Mouse (Mus musculus) neural tube, embryonic 15.5 days (tissue): ENCODE results near the gene Eif2ak1. TPM values are rescaled to one million over a fixed set of nuclear protein-coding genes. Genes with fewer than 3 reads are reported as not detected.
A peak's percentile ranks its signal among the peaks of the same experiment; 100 is the strongest.

Experiments used
- ATAC-seq: fragments of 200-750 bp; cut with Nextera tagmentation; 2 replicates; pipeline ENCODE4 v1.8.0; 2017; ENCODE audit warnings: mild to moderate bottlenecking, moderate TSS enrichment, moderate library complexity; ENCODE audit not compliant: low FRiP score
- H3K27ac ChIP-seq: fragments of 300-500 bp; sonication (generic); replicated peaks from 2 replicates; pipeline ENCODE4 v1.5.1; 2015; ENCODE audit warnings: mild to moderate bottlenecking, inconsistent platforms
- H3K27me3 ChIP-seq: fragments of 300-500 bp; sonication (generic); replicated peaks from 2 replicates; pipeline ENCODE4 v1.6.1; 2015; ENCODE audit warnings: inconsistent platforms
- H3K36me3 ChIP-seq: fragments of 300-500 bp; sonication (generic); 2 replicates; pipeline ENCODE4 v1.6.1; 2015; ENCODE audit warnings: inconsistent platforms
- H3K4me1 ChIP-seq: fragments of 300-500 bp; sonication (generic); 2 replicates; pipeline ENCODE4 v1.6.1; 2015; ENCODE audit warnings: inconsistent platforms
- H3K4me2 ChIP-seq: fragments of 300-500 bp; sonication (generic); 2 replicates; pipeline ENCODE4 v1.6.1; 2015; ENCODE audit warnings: inconsistent platforms, mild to moderate bottlenecking, moderate library complexity
- H3K4me3 ChIP-seq: fragments of 300-500 bp; sonication (generic); replicated peaks from 2 replicates; pipeline ENCODE4 v1.5.1; 2015; ENCODE audit warnings: mild to moderate bottlenecking, inconsistent platforms
- H3K9ac ChIP-seq: fragments of 300-500 bp; sonication (generic); replicated peaks from 2 replicates; pipeline ENCODE4 v1.6.1; 2015; ENCODE audit warnings: mild to moderate bottlenecking, inconsistent platforms
- H3K9me3 ChIP-seq: fragments of 300-500 bp; sonication (generic); replicated peaks from 2 replicates; pipeline ENCODE4 v1.6.1; 2016; ENCODE audit warnings: inconsistent platforms
- WGBS: fragments of 180-500 bp; shearing (Covaris S2); methylation state at CpG from one replicate; pipeline ENCODE4 v1.1.7; 2015; ENCODE audit warnings: mixed read lengths; 5-methylcytosine and 5-hydroxymethylcytosine counted together
- polyA plus RNA-seq: library from polyadenylated mRNA; unstranded; fragments of >200 nt; fragmentation: Nextera tagmentation; extraction: Ambion mirVana; gene quantifications from 2 replicates; pipeline ENCODE4 v1.2.1, GENCODE M21; 2015

Gene Eif2ak1
- polyA plus RNA-seq, 1 experiment from 2014 or later = 50.7 TPM

GRCm38 (mm10) chr5:143818949-143819348, 1.4 kb downstream of the Eif2ak1 start:
- Histone ChIP-seq H3K4me2 (peak overlapping the region; percentile 90), H3K27me3 (no peaks in the 10 kb centered on the region), H3K9me3 (no peaks in the 10 kb centered on the region), H3K27ac (no peak overlapping the region), H3K4me1 (peaks cover 22% of the 10 kb centered on the region), H3K9ac (peak overlapping the region; percentile 83; the same call in 1 of the 2 replicates), H3K4me3 (no peak overlapping the region), H3K36me3 (no peaks in the 10 kb centered on the region)
- no peak for ATAC-seq
- 85% methylated on average over 13 of the region's 13 CpGs for WGBS

DNA sequence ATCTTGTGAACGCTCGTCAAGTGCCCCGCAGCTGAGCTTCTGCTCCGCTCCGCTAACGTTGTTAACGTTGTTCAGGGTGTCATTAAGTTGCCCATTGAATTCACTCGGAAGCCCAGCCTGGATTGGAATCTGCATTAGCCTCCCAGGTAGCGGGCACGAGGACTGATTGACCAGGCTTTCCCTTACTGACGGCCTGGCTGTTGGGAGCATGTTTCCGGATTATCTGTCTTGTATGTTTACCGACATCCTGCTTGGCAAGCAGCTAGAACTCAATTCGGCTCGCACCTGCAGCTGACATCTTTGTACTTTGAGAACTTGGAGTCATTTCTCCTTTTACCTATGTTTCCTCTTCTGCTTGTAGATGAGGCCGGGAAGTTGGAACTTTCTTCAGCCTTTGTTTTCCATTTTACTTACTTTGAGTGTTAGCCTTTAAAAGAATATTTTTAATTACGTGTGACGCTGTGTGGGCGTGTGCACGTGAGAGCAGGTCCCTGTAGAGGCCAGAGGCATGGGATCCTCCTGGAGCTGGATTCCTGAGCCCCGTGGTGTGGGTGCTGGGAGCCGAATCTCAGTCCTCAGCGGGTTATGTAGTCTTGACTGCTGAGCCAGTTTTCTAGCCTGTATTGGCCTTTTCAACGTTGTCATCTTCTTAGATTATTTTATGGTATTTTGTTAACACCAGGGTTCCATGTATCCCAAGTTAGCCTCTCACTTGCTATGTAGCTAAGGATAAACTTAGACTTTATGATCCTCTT, 2.5 kb downstream of the Eif2ak1 start:
- Histone ChIP-seq H3K36me3 (no peaks in the 10 kb centered on the region), H3K4me3 (no peak overlapping the region), H3K27ac (no peak overlapping the region), H3K4me1 (peaks cover 22% of the 10 kb centered on the region), H3K9ac (no peak overlapping the region), H3K4me2 (no peak overlapping the region), H3K27me3 (no peaks in the 10 kb centered on the region), H3K9me3 (no peaks in the 10 kb centered on the region)
- no peak for ATAC-seq
- WGBS = 83% methylated on average over 24 of the region's 24 CpGs

DNA sequence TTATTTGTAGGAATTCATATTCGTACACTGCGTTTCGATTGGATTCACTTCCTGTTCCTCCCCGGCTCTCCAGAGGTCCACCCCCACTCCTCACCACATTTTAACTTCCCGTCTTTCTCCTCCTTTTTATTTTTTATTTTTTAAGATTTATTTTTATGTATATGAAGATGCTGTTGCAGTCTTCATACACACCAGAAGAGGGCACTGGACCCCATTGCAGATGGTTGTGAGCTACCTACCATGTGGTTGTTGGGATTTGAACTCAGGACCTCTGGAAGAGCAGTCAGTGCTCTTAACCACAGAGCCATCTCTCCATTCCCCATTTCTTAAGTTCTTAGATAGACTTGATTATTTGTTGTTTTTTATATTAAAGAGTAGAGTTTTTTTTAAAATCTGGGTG, 3.2 kb downstream of the Eif2ak1 start:
- no peak for ATAC-seq
- H3K27ac ChIP-seq = no peak overlapping the region
- H3K4me1 ChIP-seq = peaks cover 22% of the 10 kb centered on the region
- no peak overlapping the region for H3K4me3 ChIP-seq
- no peak overlapping the region for H3K9ac ChIP-seq
- H3K27me3 ChIP-seq = no peaks in the 10 kb centered on the region
- no peak overlapping the region for H3K4me2 ChIP-seq
- H3K9me3 ChIP-seq = no peaks in the 10 kb centered on the region
- 98% methylated on average over 5 of the region's 5 CpGs for WGBS
- H3K36me3 ChIP-seq = no peaks in the 10 kb centered on the region

- no peak overlapping the region for H3K27ac ChIP-seq
- no peaks in the 10 kb centered on the region for H3K4me1 ChIP-seq
- ATAC-seq = no peak
- H3K9ac ChIP-seq = no peak overlapping the region
- H3K9me3 ChIP-seq = no peaks in the 10 kb centered on the region
- no peak overlapping the region for H3K4me2 ChIP-seq
- no peaks in the 10 kb centered on the region for H3K27me3 ChIP-seq
- H3K36me3 ChIP-seq = peaks cover 43% of the 10 kb centered on the region
- H3K4me3 ChIP-seq = no peak overlapping the region
- WGBS = 89% methylated on average over 11 of the region's 11 CpGs
Measured at GRCm38 (mm10) chr5:143871547-143872169, 54.1 kb downstream of the Eif2ak1 start.

DNA sequence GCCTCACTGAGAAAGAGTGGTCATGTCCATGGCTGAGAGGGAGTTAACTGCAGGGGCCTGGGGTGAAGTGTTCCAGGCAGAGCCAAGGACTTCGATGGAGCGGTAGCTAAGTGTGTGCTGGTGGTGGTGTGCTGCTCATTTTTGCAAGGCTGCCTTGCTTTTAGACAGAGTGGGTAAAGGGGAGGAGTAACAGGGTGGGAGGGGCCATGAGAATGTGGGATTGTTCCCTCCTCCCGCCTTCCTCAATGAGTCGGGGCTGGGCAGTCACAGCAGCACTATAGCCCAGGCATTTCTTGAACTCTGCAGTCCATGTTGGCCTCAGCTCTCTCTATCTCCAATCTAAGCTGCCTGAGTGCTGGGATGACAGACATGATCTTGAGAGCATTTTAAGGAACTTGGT, 57.0 kb downstream of the Eif2ak1 start:
- ATAC-seq = no peak

DNA sequence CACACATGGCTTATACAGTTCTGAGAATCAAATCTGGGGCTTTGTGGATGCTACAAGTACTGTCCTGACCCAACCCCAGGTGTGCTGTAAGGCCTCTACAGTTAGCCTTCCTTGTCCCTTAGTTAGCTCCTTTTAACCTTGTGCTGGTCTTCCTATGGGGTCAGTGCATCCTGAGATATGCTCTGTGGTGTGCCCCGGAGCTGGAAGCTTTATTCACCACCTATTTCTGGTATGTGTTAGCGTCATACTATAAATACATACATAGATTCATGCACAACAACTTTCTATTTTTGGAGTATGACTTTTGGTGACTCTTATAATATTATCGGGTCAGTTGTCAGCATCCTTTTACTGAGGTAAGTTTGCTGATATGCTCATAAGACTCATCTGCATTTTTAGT, 67.7 kb downstream of the Eif2ak1 start:
- no peaks in the 10 kb centered on the region for H3K27me3 ChIP-seq
- no peak for ATAC-seq
- over 99% methylated on average over 3 of the region's 3 CpGs for WGBS

More for the DNA sequence above, 57.0 kb downstream of the Eif2ak1 start:
- Histone ChIP-seq H3K27me3 (no peaks in the 10 kb centered on the region), H3K4me2 (no peak overlapping the region), H3K4me3 (no peak overlapping the region), H3K36me3 (peaks cover 69% of the 10 kb centered on the region), H3K4me1 (no peaks in the 10 kb centered on the region), H3K27ac (no peak overlapping the region), H3K9me3 (no peaks in the 10 kb centered on the region), H3K9ac (no peak overlapping the region)
- WGBS = 65% methylated on average over 4 of the region's 4 CpGs

DNA sequence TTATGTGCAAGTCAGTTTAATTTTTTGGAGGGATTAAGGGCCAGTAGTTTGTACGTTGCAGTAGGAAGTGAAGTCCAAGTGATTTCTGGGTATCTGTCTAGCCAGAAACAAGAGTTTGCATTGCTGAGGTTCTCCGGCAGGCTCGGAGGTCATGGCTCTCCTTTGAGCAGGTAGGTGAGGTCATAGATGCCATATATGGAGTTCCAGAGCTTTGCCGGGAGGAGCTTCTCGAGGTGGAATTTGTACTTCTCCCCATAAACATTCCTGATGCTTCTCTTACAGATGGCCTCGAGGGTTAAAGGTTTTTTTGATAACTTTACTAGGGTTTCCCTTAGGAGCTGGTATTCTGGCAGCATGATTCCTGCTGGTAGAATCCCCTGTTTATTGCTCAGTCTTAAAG, 73.2 kb downstream of the Eif2ak1 start:
- Histone ChIP-seq H3K27ac (no peak overlapping the region), H3K36me3 (peaks cover 74% of the 10 kb centered on the region), H3K9ac (no peak overlapping the region), H3K4me1 (no peaks in the 10 kb centered on the region), H3K4me3 (no peak overlapping the region), H3K4me2 (no peak overlapping the region), H3K27me3 (no peaks in the 10 kb centered on the region), H3K9me3 (no peaks in the 10 kb centered on the region)
- ATAC-seq = no peak
- 93% methylated on average over 6 of the region's 6 CpGs for WGBS

More for the DNA sequence above, 67.7 kb downstream of the Eif2ak1 start:
- no peak overlapping the region for H3K27ac ChIP-seq
- H3K4me2 ChIP-seq = no peak overlapping the region
- H3K9me3 ChIP-seq = no peaks in the 10 kb centered on the region
- H3K9ac ChIP-seq = no peak overlapping the region
- no peak overlapping the region for H3K4me3 ChIP-seq
- H3K36me3 ChIP-seq = peaks cover 91% of the 10 kb centered on the region
- H3K4me1 ChIP-seq = no peaks in the 10 kb centered on the region

GRCm38 (mm10) chr5:143892255-143892886, 74.8 kb downstream of the Eif2ak1 start:
- H3K9ac ChIP-seq = no peak overlapping the region
- H3K27ac ChIP-seq = no peak overlapping the region
- no peaks in the 10 kb centered on the region for H3K27me3 ChIP-seq
- no peak overlapping the region for H3K4me3 ChIP-seq
- H3K36me3 ChIP-seq = peaks cover 65% of the 10 kb centered on the region
- H3K4me1 ChIP-seq = no peaks in the 10 kb centered on the region
- H3K9me3 ChIP-seq = no peaks in the 10 kb centered on the region
- no peak overlapping the region for H3K4me2 ChIP-seq
- 83% methylated on average over 9 of the region's 9 CpGs for WGBS
- no peak for ATAC-seq

- no peak overlapping the region for H3K9ac ChIP-seq
- WGBS = 65% methylated on average over 5 of the region's 5 CpGs
- H3K36me3 ChIP-seq = peaks cover 69% of the 10 kb centered on the region
- H3K9me3 ChIP-seq = no peaks in the 10 kb centered on the region
- ATAC-seq = no peak
- no peak overlapping the region for H3K4me3 ChIP-seq
- no peaks in the 10 kb centered on the region for H3K27me3 ChIP-seq
- no peak overlapping the region for H3K4me2 ChIP-seq
- H3K27ac ChIP-seq = no peak overlapping the region
- H3K4me1 ChIP-seq = no peaks in the 10 kb centered on the region
Measured at GRCm38 (mm10) chr5:143893396-143893795, 75.8 kb downstream of the Eif2ak1 start.

DNA sequence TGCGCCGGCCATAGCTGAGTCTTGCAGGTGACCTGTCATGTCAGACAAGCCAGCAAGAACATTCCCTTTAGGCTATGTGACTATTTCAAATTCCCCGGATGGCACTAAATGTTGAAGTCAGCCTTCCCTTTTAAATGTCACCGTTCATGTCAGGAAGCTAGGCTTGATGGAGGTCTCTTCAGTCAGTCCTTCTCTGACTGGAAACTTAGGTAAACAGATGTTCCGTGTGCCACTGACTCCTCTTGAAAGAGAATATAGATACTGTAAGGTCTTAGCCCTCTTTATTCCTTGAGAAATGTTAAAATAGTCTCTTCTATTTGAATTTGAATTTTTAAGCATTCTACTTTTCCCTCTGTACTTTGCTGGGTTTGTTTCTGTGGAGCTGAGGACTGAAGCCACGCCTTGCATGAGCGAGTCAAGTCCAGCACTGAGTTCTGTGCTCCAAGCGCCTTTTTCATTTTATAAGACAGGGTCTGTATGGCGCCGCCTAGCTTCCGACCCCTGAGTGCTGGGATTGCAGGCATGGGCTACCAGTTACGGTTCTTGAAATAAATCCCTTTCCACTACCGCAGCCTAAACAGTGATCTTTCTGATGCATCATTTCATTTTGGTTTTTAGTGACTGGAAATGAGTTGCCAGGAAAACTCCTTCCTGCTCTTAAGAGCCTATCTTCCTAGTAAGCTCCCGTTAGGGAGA, 80.2 kb downstream of the Eif2ak1 start, which contains the start of gene Ankrd61:
Ankrd61 (minus strand) TSS at position 51 of the 696 bp plus-strand sequence.
- H3K9ac ChIP-seq = no peak within 1 kb of the TSS
- H3K4me1 ChIP-seq = no peaks in the 10 kb centered on the region
- peaks cover 72% of the 10 kb centered on the region for H3K36me3 ChIP-seq
- H3K4me3 ChIP-seq = no peak within 1 kb of the TSS
- no peaks in the 10 kb centered on the region for H3K27me3 ChIP-seq
- H3K27ac ChIP-seq = no peak within 1 kb of the TSS
- WGBS = 86% methylated on average over 14 of the region's 14 CpGs
- no peak within 1 kb of the TSS for H3K4me2 ChIP-seq
- no peak for ATAC-seq
- no peaks in the 10 kb centered on the region for H3K9me3 ChIP-seq

GRCm38 (mm10) chr5:143902111-143902510, 84.5 kb downstream of the Eif2ak1 start:
- no peaks in the 10 kb centered on the region for H3K9me3 ChIP-seq
- H3K4me1 ChIP-seq = no peaks in the 10 kb centered on the region
- no peak overlapping the region for H3K4me2 ChIP-seq
- peaks cover 85% of the 10 kb centered on the region for H3K36me3 ChIP-seq
- no peak overlapping the region for H3K9ac ChIP-seq
- no peaks in the 10 kb centered on the region for H3K27me3 ChIP-seq
- H3K4me3 ChIP-seq = no peak overlapping the region
- no peak for ATAC-seq
- H3K27ac ChIP-seq = no peak overlapping the region
- 75% methylated on average over 3 of the region's 3 CpGs for WGBS
